Mouse (Mus musculus) 3134 (cell line): Measurements from ENCODE around the gene Tex44.

Source experiments
- DNase-seq: peaks from one replicate; pipeline ENCODE4 v3.0.0-alpha.2; 2011; ENCODE audit warnings: low spot score; ENCODE audit not compliant: insufficient read length; ENCODE audit errors: extremely low read depth

The Tex44 gene

DNA sequence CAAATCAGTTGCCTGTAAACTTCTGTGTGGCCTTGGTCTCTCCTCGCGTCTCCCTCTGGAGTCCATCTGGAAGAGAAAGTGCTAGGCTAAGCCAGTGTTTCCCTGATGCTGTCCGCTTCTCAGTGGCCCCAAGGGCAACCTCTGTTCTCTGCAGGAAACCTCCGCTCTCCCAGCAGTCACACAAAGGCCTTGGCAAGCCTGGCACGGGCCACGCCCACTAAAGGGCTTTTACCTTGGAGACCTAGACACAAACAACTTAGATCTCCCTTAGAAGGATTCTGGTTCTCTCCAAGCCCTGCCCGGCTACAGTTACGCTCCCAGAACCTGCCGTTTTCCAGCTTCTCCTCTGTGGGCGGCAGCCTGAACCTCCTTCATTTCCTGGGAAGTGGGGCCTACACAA, 5.1 kb upstream of the Tex44 start:
- no peak for DNase-seq

- no peak for DNase-seq
These were observed 2.2 kb upstream of the Tex44 start for GRCm38 (mm10) chr1:86423879-86424278.

DNA sequence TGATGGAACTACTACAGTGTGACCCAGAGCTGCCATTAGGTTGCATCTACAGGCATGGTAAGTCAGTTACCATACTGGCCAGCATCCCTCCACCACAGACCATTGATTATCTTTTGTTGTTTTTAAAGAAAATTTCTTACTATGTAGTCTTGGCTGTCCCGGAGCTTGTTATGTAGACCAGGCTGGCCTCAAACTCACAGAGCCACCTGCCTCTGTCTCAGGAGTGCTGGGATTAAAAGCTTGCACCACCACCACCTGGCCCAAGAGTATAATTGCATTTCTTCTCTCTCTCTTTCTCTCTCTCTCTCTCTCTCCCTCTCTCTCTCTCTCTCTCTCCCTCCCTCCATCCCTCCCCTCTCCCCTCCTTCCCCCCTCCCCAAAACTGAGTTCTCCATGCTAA, 1.8 kb upstream of the Tex44 start:
- no peak for DNase-seq

- DNase-seq = no peak
These were observed 1.1 kb upstream of the Tex44 start for GRCm38 (mm10) chr1:86424835-86425547.

- peak; percentile 56 for DNase-seq
These were observed 3.9 kb downstream of the Tex44 start for GRCm38 (mm10) chr1:86430056-86430455.

DNA sequence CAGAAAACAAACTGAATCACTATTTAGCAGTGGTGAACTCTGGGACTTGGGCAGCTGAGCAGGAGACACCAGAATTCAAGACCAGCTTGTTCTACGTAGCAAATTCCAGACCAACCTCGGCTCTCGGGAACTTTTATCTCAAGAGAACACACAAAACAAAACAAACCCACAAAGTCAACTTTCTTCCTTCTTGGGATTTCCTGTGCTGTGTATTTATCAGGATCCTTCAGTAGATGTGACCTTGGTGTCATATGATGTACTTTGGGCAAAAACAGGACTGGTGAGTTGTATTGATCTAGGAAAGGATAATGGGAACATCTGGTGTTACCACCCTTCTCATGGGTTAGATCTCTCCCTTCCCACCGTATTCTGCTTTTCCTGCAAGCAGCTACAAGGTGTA, 6.6 kb downstream of the Tex44 start:
- no peak for DNase-seq

DNA sequence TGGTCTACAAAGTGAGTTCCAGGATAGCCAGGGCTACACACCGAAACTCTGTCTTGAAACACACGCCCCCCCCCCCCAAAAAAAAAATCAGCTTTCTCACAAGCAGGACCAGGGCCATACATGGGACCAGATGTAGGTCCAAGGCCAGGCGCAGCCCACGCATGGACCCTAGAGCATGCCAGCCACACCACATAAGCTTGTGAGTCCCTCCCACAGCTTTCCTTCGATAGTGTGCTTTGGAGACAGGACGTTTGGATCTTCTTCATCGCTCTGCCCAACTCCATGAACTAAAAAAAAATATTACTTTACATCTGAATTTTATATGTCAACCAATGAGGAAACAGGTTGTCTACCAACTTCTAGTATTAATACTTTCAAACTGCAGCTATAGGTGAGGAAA, 7.2 kb downstream of the Tex44 start:
- no peak for DNase-seq

- DNase-seq = peak; percentile 72
These were observed 7.9 kb downstream of the Tex44 start for GRCm38 (mm10) chr1:86434001-86434400.

DNA sequence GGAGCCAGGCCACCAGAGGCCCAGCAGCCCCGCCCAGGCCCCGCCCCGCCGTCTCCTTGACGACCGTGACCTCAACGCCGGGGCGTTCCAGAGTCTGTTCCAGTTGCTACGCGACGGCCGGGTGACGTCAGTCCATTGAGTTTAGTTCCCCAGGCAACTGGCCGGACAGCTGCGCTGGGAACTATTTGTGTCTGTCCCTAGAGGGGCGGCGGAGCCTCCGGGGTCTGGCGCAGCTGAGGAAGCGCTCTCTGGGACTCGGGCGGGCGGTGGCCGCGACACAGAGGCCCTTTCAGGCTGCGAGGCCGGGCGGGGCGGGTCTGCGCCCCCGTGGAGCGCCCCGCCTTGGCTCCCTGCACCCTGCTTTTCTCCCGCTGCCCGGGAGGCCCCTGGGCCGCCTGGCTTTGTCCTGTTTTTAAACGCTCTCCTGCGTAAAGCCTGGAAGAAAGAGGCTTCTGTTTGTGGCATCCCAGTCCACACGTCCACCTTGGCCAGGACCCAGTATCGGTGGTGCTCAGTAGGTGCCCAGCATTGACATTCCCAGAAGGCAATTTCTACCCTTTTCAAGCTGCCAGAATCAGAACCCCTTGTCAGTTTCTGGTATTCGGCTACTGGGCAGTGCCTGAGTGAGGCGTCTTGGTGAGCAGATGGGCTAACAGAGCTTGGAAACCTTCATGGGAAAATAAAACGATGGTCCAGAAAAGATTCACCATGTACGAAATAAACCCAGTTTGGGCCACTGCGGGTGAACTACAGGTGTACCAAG, 8.5 kb downstream of the Tex44 start:
- peak; percentile 92 for DNase-seq

DNA sequence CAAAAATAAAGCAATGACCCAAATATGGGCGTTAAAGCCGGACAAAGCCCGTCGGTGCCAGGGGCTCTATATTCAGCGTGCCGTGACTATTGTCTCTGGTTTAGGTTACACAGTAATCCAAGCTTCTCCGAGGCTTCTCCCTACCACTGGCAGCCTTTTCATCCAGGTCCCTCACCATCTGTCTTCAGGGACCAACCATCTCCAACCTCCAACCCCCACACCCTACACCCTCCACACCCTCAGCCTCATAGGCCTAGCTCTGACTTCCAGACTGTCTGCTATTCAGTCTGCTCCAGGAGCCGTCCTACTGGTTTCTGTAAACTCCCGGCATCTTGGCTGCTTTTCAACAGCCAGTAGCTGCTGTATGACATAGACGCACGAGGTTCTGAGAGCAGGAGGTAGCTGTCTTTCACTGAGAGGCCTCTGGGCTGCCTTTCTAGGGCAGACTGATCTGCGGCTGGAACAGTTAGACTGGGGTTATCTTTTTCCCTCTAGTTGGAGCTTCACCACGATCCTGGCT, 9.2 kb downstream of the Tex44 start:
- peak; percentile 61 for DNase-seq

DNA sequence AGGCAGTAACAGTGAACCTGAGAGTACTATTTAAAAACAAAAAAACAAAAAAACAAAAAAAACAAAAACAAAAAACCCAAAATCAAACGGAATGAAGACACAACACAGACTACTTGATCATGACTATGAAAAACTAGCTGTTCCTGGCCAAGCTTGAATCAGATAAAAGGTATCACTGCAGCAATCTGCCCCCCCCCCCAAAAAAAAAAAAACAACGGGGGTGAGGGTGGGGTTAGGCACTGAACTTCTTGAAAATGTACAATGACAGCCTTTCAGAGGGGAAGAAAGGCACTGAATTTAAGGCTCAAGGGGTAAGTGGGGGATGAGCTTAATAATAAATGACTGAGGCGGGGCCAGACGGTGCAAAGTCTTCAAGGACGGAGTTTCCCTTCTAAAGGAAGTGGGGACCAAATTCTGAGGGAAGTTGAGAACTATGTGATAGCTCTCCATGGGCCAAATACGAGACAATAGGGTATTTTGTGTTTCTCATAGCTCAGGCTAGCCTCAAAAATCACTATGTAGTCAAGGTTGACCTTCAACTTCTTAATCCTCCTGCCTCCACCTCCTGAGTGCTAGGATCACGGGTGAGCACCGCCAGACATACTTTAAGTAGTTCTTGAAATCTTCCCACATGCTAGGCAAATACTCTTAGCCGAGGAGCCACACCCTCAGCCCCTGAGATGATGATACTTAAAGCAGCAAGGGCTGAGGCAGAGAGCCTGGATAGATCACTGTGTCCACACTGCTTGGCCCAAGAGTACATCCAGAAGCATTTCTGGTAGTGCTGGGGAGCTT, 11.3 kb downstream of the Tex44 start:
- peak; percentile 47 for DNase-seq

DNA sequence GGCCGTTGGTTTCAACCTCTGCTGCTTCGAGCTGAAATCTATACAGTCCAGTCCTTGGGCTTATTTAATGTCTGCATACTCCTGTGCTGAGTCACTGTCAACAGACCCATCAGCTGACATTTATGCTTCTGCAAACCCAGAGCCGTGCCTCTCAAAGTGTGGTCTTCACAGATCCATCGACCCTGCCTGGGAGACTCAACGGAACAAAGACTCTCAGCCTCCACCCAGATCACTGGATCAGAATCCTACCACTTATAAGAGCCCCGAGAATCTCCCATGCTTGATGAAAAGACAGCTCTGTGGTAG, 11.8 kb downstream of the Tex44 start:
- DNase-seq = no peak

GRCm38 (mm10) chr1:86438501-86438900, 12.4 kb downstream of the Tex44 start:
- DNase-seq = no peak

- DNase-seq = peak; percentile 65
These were observed 13.5 kb downstream of the Tex44 start for GRCm38 (mm10) chr1:86439487-86440170.

GRCm38 (mm10) chr1:86440171-86440886, 14.2 kb downstream of the Tex44 start:
- peak; percentile 78 for DNase-seq

- DNase-seq = peak; percentile 70
These were observed 15.0 kb downstream of the Tex44 start for GRCm38 (mm10) chr1:86440887-86441723.

GRCm38 (mm10) chr1:86441724-86441979, 15.5 kb downstream of the Tex44 start:
- no peak for DNase-seq

GRCm38 (mm10) chr1:86441980-86442831, 16.1 kb downstream of the Tex44 start:
- DNase-seq = peak; percentile 95

GRCm38 (mm10) chr1:86442832-86443231, 16.7 kb downstream of the Tex44 start:
- no peak for DNase-seq
